Mouse (Mus musculus) intestine, postnatal 0 days (tissue): ENCODE data around the gene Actg1. TPM values are rescaled to one million over a fixed set of nuclear protein-coding genes. Genes with fewer than 3 reads are reported as not detected.

Experiments
- ATAC-seq: fragments of 200-750 bp; cut with Nextera tagmentation; 2 replicates; pipeline ENCODE4 v1.8.0; 2017; ENCODE audit warnings: mild to moderate bottlenecking, moderate TSS enrichment, moderate library complexity
- H3K27ac ChIP-seq: fragments of 300-500 bp; sonication (generic); 2 replicates; pipeline ENCODE4 v1.5.1; 2014; ENCODE audit warnings: mild to moderate bottlenecking, low read depth, low read length, moderate library complexity
- H3K27me3 ChIP-seq: fragments of 300-500 bp; sonication (generic); replicated peaks from 2 replicates; pipeline ENCODE4 v1.6.1; 2014; ENCODE audit warnings: low read length, mixed read lengths; ENCODE audit not compliant: control insufficient read depth, insufficient read depth
- H3K36me3 ChIP-seq: fragments of 300-500 bp; sonication (generic); 2 replicates; pipeline ENCODE4 v1.6.1; 2014; ENCODE audit warnings: mild to moderate bottlenecking, moderate library complexity; ENCODE audit not compliant: control insufficient read depth, insufficient read depth
- H3K4me1 ChIP-seq: fragments of 300-500 bp; sonication (generic); replicated peaks from 2 replicates; pipeline ENCODE4 v1.6.1; 2014; ENCODE audit warnings: antibody characterized with exemption, low read length, mixed read lengths; ENCODE audit not compliant: control insufficient read depth, insufficient read depth
- H3K4me2 ChIP-seq: fragments of 300-500 bp; sonication (generic); replicated peaks from 2 replicates; pipeline ENCODE4 v1.6.1; 2014; ENCODE audit warnings: low read depth, mild to moderate bottlenecking, moderate library complexity
- H3K4me3 ChIP-seq: fragments of 300-500 bp; sonication (generic); 2 replicates; pipeline ENCODE4 v1.5.1; 2014; ENCODE audit warnings: low read depth, low read length
- H3K9ac ChIP-seq: fragments of 300-500 bp; sonication (generic); 2 replicates; pipeline ENCODE4 v1.6.1; 2014; ENCODE audit warnings: mild to moderate bottlenecking, low read depth, low read length
- H3K9me3 ChIP-seq: fragments of 300-500 bp; sonication (generic); 2 replicates; pipeline ENCODE4 v1.6.1; 2016; ENCODE audit warnings: mixed run types; ENCODE audit not compliant: control insufficient read depth
- CTCF ChIP-seq: sonication (generic); IDR thresholded peaks from 2 replicates; pipeline ENCODE4 v1.5.1; 2016; ENCODE audit warnings: low read depth, mild to moderate bottlenecking, control low read depth, antibody characterized with exemption, moderate library complexity
- WGBS: fragments of 180-500 bp; shearing (Covaris S2); extraction: QIAGEN DNeasy Blood & Tissue Kit; methylation state at CpG from one replicate; pipeline ENCODE4 v1.1.7; 2014; 5-methylcytosine and 5-hydroxymethylcytosine counted together
- polyA plus RNA-seq: library from polyadenylated mRNA; unstranded; fragments of >200 nt; fragmentation: Nextera tagmentation; extraction: Ambion mirVana; gene quantifications from 2 replicates; pipeline ENCODE4 v1.2.1, GENCODE M21; 2015

Actg1 gene
- polyA plus RNA-seq, 1 experiment from 2014 or later: 1,513 TPM

GRCm38 (mm10) chr11:120362891-120363290 lies 14.5 kb upstream of the Actg1 start:
- no peaks in the 10 kb centered on the region for H3K4me1 ChIP-seq
- no peak for TF ChIP-seq CTCF
- no peaks in the 10 kb centered on the region for H3K36me3 ChIP-seq
- ATAC-seq: no peak
- no peak overlapping the region for H3K27ac ChIP-seq
- H3K27me3 ChIP-seq: no peaks in the 10 kb centered on the region
- no peak overlapping the region for H3K4me2 ChIP-seq
- H3K9me3 ChIP-seq: no peaks in the 10 kb centered on the region
- WGBS: 80% methylated on average over 6 of the region's 6 CpGs
- no peak overlapping the region for H3K9ac ChIP-seq
- no peak overlapping the region for H3K4me3 ChIP-seq

- Histone ChIP-seq H3K4me1 (no peaks in the 10 kb centered on the region), H3K27me3 (no peaks in the 10 kb centered on the region), H3K4me3 (no peak within 1 kb of the TSS), H3K4me2 (no peak within 1 kb of the TSS), H3K9ac (no peak within 1 kb of the TSS), H3K36me3 (no peaks in the 10 kb centered on the region), H3K27ac (no peak within 1 kb of the TSS), H3K9me3 (no peaks in the 10 kb centered on the region)
- no peak for TF ChIP-seq CTCF
- WGBS: 79% methylated on average over 10 of the region's 10 CpGs
- no peak for ATAC-seq
Measured at GRCm38 (mm10) chr11:120361295-120361694, 13.0 kb upstream of the Actg1 start, which contains the start of gene Fscn2. Gene Fscn2, plus strand, starts transcription at chr11:120361534.

- WGBS: 83% methylated on average over 5 of the region's 5 CpGs
- H3K36me3 ChIP-seq: no peaks in the 10 kb centered on the region
Measured at GRCm38 (mm10) chr11:120360755-120361154, 12.4 kb upstream of the Actg1 start.

GRCm38 (mm10) chr11:120360062-120360461 lies 11.7 kb upstream of the Actg1 start:
- Histone ChIP-seq H3K9me3 (no peaks in the 10 kb centered on the region), H3K4me2 (no peak overlapping the region), H3K27ac (no peak overlapping the region), H3K4me3 (no peak overlapping the region), H3K9ac (no peak overlapping the region), H3K4me1 (no peaks in the 10 kb centered on the region), H3K27me3 (no peaks in the 10 kb centered on the region), H3K36me3 (no peaks in the 10 kb centered on the region)
- no peak for ATAC-seq
- 45% methylated on average over 8 of the region's 8 CpGs for WGBS
- no peak for TF ChIP-seq CTCF

More at GRCm38 (mm10) chr11:120360755-120361154, 12.4 kb upstream of the Actg1 start:
- H3K4me3 ChIP-seq: no peak overlapping the region
- H3K9me3 ChIP-seq: no peaks in the 10 kb centered on the region
- no peaks in the 10 kb centered on the region for H3K4me1 ChIP-seq
- H3K9ac ChIP-seq: no peak overlapping the region
- no peak for ATAC-seq
- no peaks in the 10 kb centered on the region for H3K27me3 ChIP-seq
- no peak overlapping the region for H3K4me2 ChIP-seq
- TF ChIP-seq CTCF: no peak
- no peak overlapping the region for H3K27ac ChIP-seq

- no peak for ATAC-seq
- no peak overlapping the region for H3K27ac ChIP-seq
- whole genome bisulfite sequencing: 90% methylated on average over 6 of the region's 6 CpGs
- no peak overlapping the region for H3K9ac ChIP-seq
- no peaks in the 10 kb centered on the region for H3K27me3 ChIP-seq
- no peaks in the 10 kb centered on the region for H3K4me1 ChIP-seq
- no peak overlapping the region for H3K4me2 ChIP-seq
- no peak overlapping the region for H3K4me3 ChIP-seq
- TF ChIP-seq CTCF: no peak
- H3K9me3 ChIP-seq: no peaks in the 10 kb centered on the region
- no peaks in the 10 kb centered on the region for H3K36me3 ChIP-seq
Measured at GRCm38 (mm10) chr11:120359391-120359790, 11.0 kb upstream of the Actg1 start.

- no peaks in the 10 kb centered on the region for H3K9me3 ChIP-seq
- no peak overlapping the region for H3K9ac ChIP-seq
- H3K27me3 ChIP-seq: no peaks in the 10 kb centered on the region
- H3K36me3 ChIP-seq: no peaks in the 10 kb centered on the region
- TF ChIP-seq CTCF: no peak
- ATAC-seq: no peak
- no peak overlapping the region for H3K4me3 ChIP-seq
- 24% methylated on average over 10 of the region's 10 CpGs for WGBS
- H3K27ac ChIP-seq: peak overlapping the region; percentile 16; the same call in 1 of the 2 replicates
- no peaks in the 10 kb centered on the region for H3K4me1 ChIP-seq
- H3K4me2 ChIP-seq: peak overlapping the region; percentile 25
Measured at GRCm38 (mm10) chr11:120357791-120358401, 9.6 kb upstream of the Actg1 start.
